Mouse (Mus musculus): ENCODE data around the gene Tmem109.

Tmem109 gene

GRCm38 (mm10) chr19:10895016-10895528, 13.3 kb upstream of the Tmem109 start, which contains the start of gene Prpf19:
TSS of gene Prpf19 (plus strand) at chr19:10895231.
- DNase-seq (ENCODE audit: low read depth, low spot score) = peak; percentile 98

- DNase-seq (ENCODE audit: low read depth, low spot score) = no peak
Measured at GRCm38 (mm10) chr19:10892201-10892600, 10.4 kb upstream of the Tmem109 start.

GRCm38 (mm10) chr19:10880975-10881425, 801 bp downstream of the Tmem109 start:
- DNase-seq (ENCODE audit: low read depth, low spot score) = no peak

- DNase-seq (ENCODE audit: low read depth, low spot score) = no peak
Measured at GRCm38 (mm10) chr19:10880085-10880974, 1.5 kb downstream of the Tmem109 start.

GRCm38 (mm10) chr19:10878201-10878837, 3.5 kb downstream of the Tmem109 start:
- no peak for DNase-seq (ENCODE audit: low read depth, low spot score)

- DNase-seq (ENCODE audit: low read depth, low spot score) = no peak
Measured at GRCm38 (mm10) chr19:10871328-10871961, 10.4 kb downstream of the Tmem109 start.

GRCm38 (mm10) chr19:10870676-10871075, 11.1 kb downstream of the Tmem109 start:
- no peak for DNase-seq (ENCODE audit: low read depth, low spot score)

GRCm38 (mm10) chr19:10869886-10870527, 11.8 kb downstream of the Tmem109 start, which contains the start of gene Tmem132a:
TSS of gene Tmem132a (minus strand) at chr19:10869940.
- no peak for DNase-seq (ENCODE audit: low read depth, low spot score)

GRCm38 (mm10) chr19:10869241-10869885, 12.4 kb downstream of the Tmem109 start:
- DNase-seq (ENCODE audit: low read depth, low spot score) = peak; percentile 85

- no peak for DNase-seq (ENCODE audit: low read depth, low spot score)
Measured at GRCm38 (mm10) chr19:10868623-10869141, 13.1 kb downstream of the Tmem109 start.

- no peak for DNase-seq (ENCODE audit: low read depth, low spot score)
Measured at GRCm38 (mm10) chr19:10867946-10868622, 13.7 kb downstream of the Tmem109 start.

GRCm38 (mm10) chr19:10866351-10866750, 15.4 kb downstream of the Tmem109 start:
- no peak for DNase-seq (ENCODE audit: low read depth, low spot score)

- no peak for DNase-seq (ENCODE audit: low read depth, low spot score)
Measured at GRCm38 (mm10) chr19:10860072-10860497, 21.7 kb downstream of the Tmem109 start.

GRCm38 (mm10) chr19:10856520-10856919, 25.3 kb downstream of the Tmem109 start:
- no peak for DNase-seq (ENCODE audit: low read depth, low spot score)

- DNase-seq (ENCODE audit: low read depth, low spot score) = no peak
Measured at GRCm38 (mm10) chr19:10855422-10855821, 26.4 kb downstream of the Tmem109 start.

GRCm38 (mm10) chr19:10847311-10848087, 34.3 kb downstream of the Tmem109 start:
- no peak for DNase-seq (ENCODE audit: low read depth, low spot score)

GRCm38 (mm10) chr19:10846150-10846549, 35.7 kb downstream of the Tmem109 start:
- peak; percentile 37 for DNase-seq (ENCODE audit: low read depth, low spot score)

GRCm38 (mm10) chr19:10845454-10845853, 36.3 kb downstream of the Tmem109 start:
- no peak for DNase-seq (ENCODE audit: low read depth, low spot score)

GRCm38 (mm10) chr19:10844206-10844605, 37.6 kb downstream of the Tmem109 start:
- no peak for DNase-seq (ENCODE audit: low read depth, low spot score)

Data from mesoderm, embryonic 11.5 days (tissue).